Mouse (Mus musculus) heart, adult 2 months (tissue): ENCODE data around the gene Cd247. TPM values are rescaled to one million over a fixed set of nuclear protein-coding genes. Genes with fewer than 3 reads are reported as not detected.

Experiments used
- DNase-seq, 2 experiments: peaks; one replicate each; pipeline ENCODE4 v3.0.0; 2021
- H3K27ac ChIP-seq: fragments of 200-600 bp; 2 replicates; pipeline ENCODE4 v1.8.1; 2022
- H3K27me3 ChIP-seq: fragments of 200-500 bp; 2 replicates; pipeline ENCODE4 v1.6.1; 2012; ENCODE audit warnings: mild to moderate bottlenecking, low read length, inconsistent platforms, mixed read lengths; ENCODE audit not compliant: control insufficient read depth, insufficient read depth
- H3K36me3 ChIP-seq: fragments of 200-500 bp; 2 replicates; pipeline ENCODE4 v1.6.1; 2012; ENCODE audit warnings: low read length, inconsistent platforms; ENCODE audit not compliant: control insufficient read depth, insufficient read depth
- H3K4me1 ChIP-seq: fragments of 200-500 bp; 2 replicates; pipeline ENCODE4 v1.6.1; 2011; ENCODE audit warnings: low read length; ENCODE audit not compliant: control insufficient read depth, insufficient read depth
- H3K4me3 ChIP-seq: fragments of 200-600 bp; 2 replicates; pipeline ENCODE4 v1.8.1; 2022
- H3K79me2 ChIP-seq: fragments of 200-500 bp; replicated peaks from 2 replicates; pipeline ENCODE4 v1.6.1; 2012; ENCODE audit warnings: mild to moderate bottlenecking, inconsistent platforms, low read length, moderate library complexity, mixed read lengths; ENCODE audit not compliant: control insufficient read depth, insufficient read depth
- H3K9ac ChIP-seq: fragments of 200-500 bp; 2 replicates; pipeline ENCODE4 v1.6.1; 2012; ENCODE audit warnings: low read depth, mild to moderate bottlenecking, control low read depth, inconsistent platforms, low read length, mixed read lengths
- CTCF ChIP-seq: fragments of 200-600 bp; IDR thresholded peaks from 2 replicates; pipeline ENCODE4 v1.8.1; 2022; ENCODE audit warnings: antibody characterized with exemption, mild to moderate bottlenecking, moderate library complexity
- EP300 ChIP-seq: fragments of 200-500 bp; IDR thresholded peaks from 2 replicates; pipeline ENCODE4 v1.6.1; 2011; ENCODE audit warnings: low read depth, low read length, control low read depth; ENCODE audit not compliant: insufficient read depth
- POLR2A ChIP-seq: fragments of 200-500 bp; IDR thresholded peaks from 2 replicates; pipeline ENCODE4 v1.6.1; 2011; ENCODE audit warnings: mild to moderate bottlenecking, low read depth, low read length, control low read depth; ENCODE audit not compliant: insufficient read depth
- WGBS: fragments of 180-500 bp; shearing (Covaris S2); methylation state at CpG from one replicate; pipeline ENCODE4 v1.1.7; 2018; 5-methylcytosine and 5-hydroxymethylcytosine counted together
- intact Hi-C: fragments of 180-260 bp; cut with DNase I; formaldehyde crosslinking; loops from one replicate; pipeline ENCODE4 v1.15.1; 2025
- polyA plus RNA-seq: library from polyadenylated mRNA; depleted of rRNA; stranded (reverse); fragments of >200 nt; gene quantifications from 2 replicates; pipeline ENCODE4 v1.2.3, GENCODE M21; 2012
- total RNA-seq, 2 experiments: library from RNA; stranded (reverse); gene quantifications; 2 replicates each; pipeline ENCODE4 v1.2.3; 2021

Gene Cd247
- total and polyA plus RNA-seq, 3 experiments: 0.52 to 2.4 (median 0.76) TPM

GRCm38 (mm10) chr1:165861235-165861609 is 72.7 kb downstream of the Cd247 start:
- Histone ChIP-seq H3K4me1 (peaks cover 5% of the 10 kb centered on the region), H3K4me3 (no peak overlapping the region), H3K27me3 (no peaks in the 10 kb centered on the region), H3K27ac (no peak overlapping the region), H3K79me2 (no peaks in the 10 kb centered on the region), H3K9ac (no peak overlapping the region), H3K36me3 (no peaks in the 10 kb centered on the region)
- intact Hi-C loops: no loop called here
- DNase-seq: no peak
- WGBS: 79% methylated on average over 3 of the region's 3 CpGs
- TF ChIP-seq POLR2A (no peak), CTCF (no peak), EP300 (no peak)

- peak in 1 of 2 experiments; percentile 12 for DNase-seq
- H3K27ac ChIP-seq: no peak overlapping the region
- intact Hi-C loops: no loop called here
- 55% methylated on average over 7 of the region's 7 CpGs for WGBS
- no peak overlapping the region for H3K4me3 ChIP-seq
- H3K4me1 ChIP-seq: peaks cover 5% of the 10 kb centered on the region
- no peak for TF ChIP-seq POLR2A
- TF ChIP-seq EP300: no peak
- no peak for TF ChIP-seq CTCF
- no peaks in the 10 kb centered on the region for H3K79me2 ChIP-seq
- H3K36me3 ChIP-seq: no peaks in the 10 kb centered on the region
- H3K27me3 ChIP-seq: no peaks in the 10 kb centered on the region
- H3K9ac ChIP-seq: no peak overlapping the region
These were observed 73.6 kb downstream of the Cd247 start for GRCm38 (mm10) chr1:165862059-165862458.

GRCm38 (mm10) chr1:165864864-165865795 is 76.6 kb downstream of the Cd247 start:
- H3K27me3 ChIP-seq: no peaks in the 10 kb centered on the region
- TF ChIP-seq EP300: no peak
- TF ChIP-seq CTCF: no peak
- TF ChIP-seq POLR2A: no peak
- H3K36me3 ChIP-seq: no peaks in the 10 kb centered on the region
- intact Hi-C loops: no loop called here
- H3K79me2 ChIP-seq: no peaks in the 10 kb centered on the region
- DNase-seq: no peak
- WGBS: 55% methylated on average over 14 of the region's 14 CpGs
- no peak overlapping the region for H3K4me3 ChIP-seq
- H3K9ac ChIP-seq: no peak overlapping the region
- H3K4me1 ChIP-seq: peaks cover 5% of the 10 kb centered on the region
- no peak overlapping the region for H3K27ac ChIP-seq

GRCm38 (mm10) chr1:165866630-165867280 is 78.3 kb downstream of the Cd247 start:
- no peak overlapping the region for H3K9ac ChIP-seq
- WGBS: 72% methylated on average over 5 of the region's 5 CpGs
- intact Hi-C loops: no loop called here
- H3K36me3 ChIP-seq: no peaks in the 10 kb centered on the region
- H3K79me2 ChIP-seq: no peaks in the 10 kb centered on the region
- no peak overlapping the region for H3K4me3 ChIP-seq
- DNase-seq: no peak
- no peaks in the 10 kb centered on the region for H3K4me1 ChIP-seq
- H3K27me3 ChIP-seq: no peaks in the 10 kb centered on the region
- no peak overlapping the region for H3K27ac ChIP-seq
- no peak for TF ChIP-seq EP300
- TF ChIP-seq POLR2A: no peak
- no peak for TF ChIP-seq CTCF

GRCm38 (mm10) chr1:165868659-165869058 is 80.2 kb downstream of the Cd247 start:
- Histone ChIP-seq H3K27me3 (no peaks in the 10 kb centered on the region), H3K36me3 (no peaks in the 10 kb centered on the region), H3K4me1 (no peaks in the 10 kb centered on the region), H3K9ac (no peak overlapping the region), H3K4me3 (no peak overlapping the region), H3K79me2 (no peaks in the 10 kb centered on the region), H3K27ac (no peak overlapping the region)
- WGBS: 79% methylated on average over 8 of the region's 8 CpGs
- intact Hi-C loops: no loop called here
- TF ChIP-seq EP300 (no peak), POLR2A (no peak), CTCF (no peak)
- no peak for DNase-seq

- intact Hi-C loops: no loop called here
- 40% methylated on average over 8 of the region's 8 CpGs for WGBS
- TF ChIP-seq CTCF (no peak), EP300 (no peak), POLR2A (no peak)
- Histone ChIP-seq H3K4me3 (no peak overlapping the region), H3K4me1 (no peaks in the 10 kb centered on the region; the same call in 1 of the 2 replicates), H3K27me3 (no peaks in the 10 kb centered on the region), H3K36me3 (peaks cover 6% of the 10 kb centered on the region), H3K27ac (no peak overlapping the region), H3K79me2 (no peaks in the 10 kb centered on the region), H3K9ac (no peak overlapping the region)
- no peak for DNase-seq
These were observed 86.2 kb downstream of the Cd247 start for GRCm38 (mm10) chr1:165874645-165875044.
